Mouse (Mus musculus): ENCODE measurements around the gene Chchd6.

DNA sequence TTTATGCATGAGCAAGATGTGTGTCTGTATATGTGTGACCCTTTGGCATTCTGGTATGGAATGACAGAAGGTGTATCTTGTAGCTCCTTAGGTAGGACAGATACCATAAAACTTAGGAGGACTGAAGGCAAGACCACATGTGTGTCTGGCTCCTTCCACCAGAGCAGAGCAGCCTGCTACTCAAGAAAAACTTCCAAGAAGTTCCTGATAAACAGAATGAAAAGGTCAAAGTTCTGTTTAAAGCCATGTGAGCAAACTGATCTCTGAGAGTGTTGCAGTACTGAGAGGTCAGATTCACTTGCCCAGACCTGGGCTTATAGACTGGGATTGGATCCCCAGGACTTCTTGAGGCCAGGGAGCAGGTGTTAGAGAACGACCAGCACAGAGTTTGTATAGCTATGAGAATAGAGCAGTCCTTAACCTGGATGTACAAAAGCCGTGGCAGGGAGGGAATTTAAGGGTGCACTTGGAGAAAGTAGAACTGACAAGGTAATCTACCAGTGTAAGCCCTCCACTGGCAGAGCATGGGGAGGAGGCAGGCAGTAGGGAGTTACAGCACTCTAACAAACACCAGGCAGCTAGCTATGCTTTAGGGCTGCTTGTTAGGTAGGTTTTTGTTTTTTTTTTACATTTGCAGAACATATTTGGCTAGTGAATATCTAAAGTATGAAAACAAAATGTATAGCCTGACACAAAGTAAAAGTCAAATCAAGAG, 166.6 kb downstream of the Chchd6 start:
- TF ChIP-seq EP300 (IDR thresholded peaks at IDR 0.05; ENCODE audit: low read depth) (no peak), CTCF (IDR thresholded peaks at IDR 0.05; ENCODE audit: low read depth) (no peak)
